Mouse (Mus musculus) layer of hippocampus, postnatal 14 days (tissue): ENCODE data around the gene Arg2. TPM values are rescaled to one million over a fixed set of nuclear protein-coding genes. Genes with fewer than 3 reads are reported as not detected.
"Not testable (repeated sequence)": the region's sequence is repeated elsewhere in the genome, so short reads cannot be mapped to it uniquely, and the experiment has no call there.

Experiments used
- DNase-seq, 2 experiments: peaks; one replicate each; pipeline ENCODE4 v3.0.0; 2021 to 2022; ENCODE audit warnings: low spot score in 2 of 2, mixed read lengths in 1 of 2
- total RNA-seq, 2 experiments: library from RNA; stranded (reverse); gene quantifications; 2 replicates each; pipeline ENCODE4 v1.2.3; 2021

The Arg2 gene
- total RNA-seq, 2 experiments from 2014 or later: 5.7 to 6.8 TPM

- DNase-seq: peak; percentile 10 to 40
Observed at GRCm38 (mm10) chr12:79170421-79170820, 39.8 kb downstream of the Arg2 start.

GRCm38 (mm10) chr12:79171269-79171995 is 40.9 kb downstream of the Arg2 start:
- DNase-seq: peak in 1 of 2 experiments; percentile 3

DNA sequence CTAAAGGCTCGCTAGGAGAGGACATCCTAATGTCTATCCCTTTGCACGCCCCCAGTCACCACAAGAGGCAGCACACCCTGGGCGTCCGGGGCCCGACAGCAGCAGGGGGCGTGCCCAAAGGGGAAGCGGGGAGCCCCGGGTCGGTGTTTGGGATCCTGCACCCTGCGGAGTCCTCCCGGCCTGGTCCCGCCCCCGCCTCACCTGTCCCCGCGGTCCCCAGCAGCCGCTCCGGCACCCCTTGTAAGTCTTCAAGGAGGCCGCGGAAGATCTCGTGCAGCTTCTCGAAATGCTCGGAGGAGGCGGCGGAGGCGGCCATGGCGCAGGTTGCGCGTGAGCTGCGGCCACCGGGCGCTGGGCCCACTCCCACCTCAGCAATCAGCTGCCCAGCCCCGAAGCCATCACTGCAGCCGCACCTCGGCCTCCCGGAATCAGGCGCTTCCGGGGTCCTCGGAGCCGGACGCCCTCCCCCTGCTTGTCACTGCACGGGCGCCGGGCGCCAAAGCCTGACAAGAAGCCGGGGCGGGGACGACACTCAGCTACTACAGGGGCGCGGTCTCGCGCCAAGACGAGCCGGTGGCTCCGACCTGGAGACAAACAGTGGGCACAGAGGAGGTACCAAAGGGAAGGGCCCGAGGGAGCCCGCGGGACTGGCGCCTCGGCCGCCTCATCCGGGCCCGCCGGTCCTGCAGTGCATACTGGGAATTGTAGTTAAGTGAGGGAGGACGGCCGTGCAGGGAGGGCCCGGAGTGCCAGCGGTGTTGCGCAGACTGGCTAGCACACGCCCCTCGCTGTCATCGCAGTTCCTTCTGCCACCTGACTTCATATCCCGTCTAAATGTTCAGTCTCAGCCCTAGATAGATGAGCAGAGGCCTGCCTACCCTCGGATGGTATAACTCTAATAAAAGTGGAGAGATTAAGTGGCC is 41.7 kb downstream of the Arg2 start, which contains the start of gene Vti1b:
Vti1b (minus strand) TSS at position 649 of the 923 bp plus-strand sequence.
- DNase-seq: peak; percentile 91 to 98

- no peak for DNase-seq
Observed at GRCm38 (mm10) chr12:79173721-79174120, 43.1 kb downstream of the Arg2 start.

GRCm38 (mm10) chr12:79175998-79176397 is 45.4 kb downstream of the Arg2 start:
- DNase-seq: no peak

- DNase-seq: not testable (repeated sequence)
Observed at GRCm38 (mm10) chr12:79185160-79185559, 54.6 kb downstream of the Arg2 start.

- DNase-seq: peak; percentile 45 to 67
Observed at GRCm38 (mm10) chr12:79190931-79191673, 60.5 kb downstream of the Arg2 start.

DNA sequence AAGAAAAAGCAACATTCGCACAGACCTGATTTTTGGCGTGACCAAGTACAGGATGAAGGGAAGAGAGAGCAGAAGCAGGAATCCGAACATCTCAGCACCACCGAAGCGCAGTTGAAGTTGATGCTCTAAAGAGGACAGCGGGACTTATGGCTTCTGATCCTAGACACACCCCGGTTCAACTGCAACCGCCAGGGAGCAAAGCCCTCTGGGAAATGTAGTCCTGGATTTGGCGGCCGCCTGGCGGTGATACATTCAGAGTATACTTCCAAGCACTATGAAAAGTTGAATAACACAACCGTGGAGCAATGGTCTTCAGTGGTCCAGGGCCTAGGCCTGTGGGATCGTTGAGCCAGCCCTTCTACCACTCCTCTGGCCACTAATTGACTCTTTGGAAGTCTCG is 61.1 kb downstream of the Arg2 start:
- peak; percentile 56 to 74 for DNase-seq

DNA sequence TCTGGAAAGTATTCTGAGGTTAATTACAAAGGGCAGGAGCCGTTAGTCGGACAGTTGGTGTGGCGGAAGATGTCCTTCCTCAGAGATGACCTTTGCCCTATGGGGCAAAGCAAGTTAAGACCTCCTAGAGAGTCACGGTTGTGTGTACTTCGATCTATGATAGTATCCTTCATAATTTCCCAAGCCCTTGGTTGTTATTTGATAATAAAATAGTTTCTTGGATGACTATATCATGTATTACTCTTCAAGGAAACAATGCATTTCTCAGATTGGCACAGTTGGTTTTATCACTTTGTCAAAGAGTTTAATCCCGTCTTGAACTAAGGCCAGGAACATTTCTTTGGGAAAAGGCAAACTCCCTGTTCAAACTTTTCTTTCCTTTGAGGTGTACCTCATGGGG is 61.6 kb downstream of the Arg2 start, which contains the start of gene Rdh11:
Rdh11 (minus strand) TSS at position 101 of the 400 bp plus-strand sequence.
- DNase-seq: no peak

- DNase-seq: peak; percentile 34 to 72
Observed at GRCm38 (mm10) chr12:79193441-79193840, 62.9 kb downstream of the Arg2 start.

- DNase-seq: no peak
Observed at GRCm38 (mm10) chr12:79197105-79197504, 66.5 kb downstream of the Arg2 start.

DNA sequence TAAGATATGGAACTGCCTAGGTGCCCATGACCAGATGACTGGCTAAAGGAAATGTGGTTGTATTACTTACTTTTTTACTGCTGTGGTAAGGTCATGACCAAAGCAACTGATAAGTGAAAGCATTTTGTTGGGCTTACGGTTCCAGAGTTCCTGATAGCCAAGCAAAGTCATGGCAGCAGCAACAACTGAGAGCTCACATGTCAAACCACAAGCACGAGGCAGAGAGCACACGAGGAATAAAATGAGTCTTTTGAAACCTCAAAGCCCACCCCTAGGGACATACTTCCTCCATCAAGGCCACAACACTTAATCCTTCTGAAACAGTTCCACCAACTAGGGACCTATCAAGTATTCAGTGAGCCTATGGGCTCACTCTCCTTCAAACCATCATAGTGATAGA is 71.3 kb downstream of the Arg2 start:
- DNase-seq: no peak

Other genes starting within 250 kb of the Arg2 start
- gene Plek2, start 223.8 kb upstream of the Arg2 start, total RNA-seq: under 1 TPM in 1 of 2 experiments, not detected in 1; 0.41 TPM
- 10 to 100 TPM; 74.6 to 80.0 TPM for gene Tmem229b, start 123.2 kb upstream of the Arg2 start, total RNA-seq
- 10 to 100 TPM in 1 of 2 experiments, 1 to 10 TPM in 1; 8.5 to 11.4 TPM for gene Plekhh1, start 101.6 kb upstream of the Arg2 start, total RNA-seq
- gene Pigh, start 41.1 kb upstream of the Arg2 start, total RNA-seq: 10 to 100 TPM in 1 of 2 experiments, 1 to 10 TPM in 1; 9.8 to 10.2 TPM
- 100 to 1,000 TPM; 121 to 134 TPM for gene Vti1b, start 41.9 kb downstream of the Arg2 start, total RNA-seq
- 10 to 100 TPM; 23.6 to 23.9 TPM for gene Rdh11, start 61.5 kb downstream of the Arg2 start, total RNA-seq
- 1 to 10 TPM; 1.2 to 2.4 TPM for gene Rdh12, start 78.1 kb downstream of the Arg2 start, total RNA-seq
- gene Zfyve26, start 165.5 kb downstream of the Arg2 start, total RNA-seq: 10 to 100 TPM; 27.0 to 30.0 TPM
- under 1 TPM; 0.33 to 0.46 TPM for gene Rad51b, start 166.5 kb downstream of the Arg2 start, total RNA-seq